Mouse (Mus musculus) hematopoietic stem cell, adult 5-6 weeks (primary cell): ENCODE data around the gene Mthfd1. TPM values are rescaled to one million over a fixed set of nuclear protein-coding genes. Genes with fewer than 3 reads are reported as not detected.
A peak's percentile ranks its signal among the peaks of the same experiment; 100 is the strongest.

ENCODE experiments used
- ATAC-seq, 2 experiments: fragments of 125-278 bp in 1 of 2; replicated peaks in 1 of 2; 2 replicates each; pipeline ENCODE4 v1.8.0; 2016 to 2017; ENCODE audit warnings: inconsistent platforms in 2 of 2, mild to moderate bottlenecking in 2 of 2, moderate number of reproducible peaks in 2 of 2, low read depth in 1 of 2, moderate TSS enrichment in 1 of 2; ENCODE audit not compliant: low FRiP score in 2 of 2, poor library complexity in 2 of 2, severe bottlenecking in 2 of 2, insufficient read depth in 1 of 2, low TSS enrichment in 1 of 2
- total RNA-seq: library from RNA; stranded (forward); fragments of 172-1452, 232-1000 nt; gene quantifications from 2 replicates; pipeline ENCODE4 v1.2.3, GENCODE M21; 2017

The Mthfd1 gene
- total RNA-seq, 1 experiment from 2014 or later: 164 TPM

GRCm38 (mm10) chr12:76256114-76256843, 1.2 kb downstream of the Mthfd1 start:
- no peak for ATAC-seq

DNA sequence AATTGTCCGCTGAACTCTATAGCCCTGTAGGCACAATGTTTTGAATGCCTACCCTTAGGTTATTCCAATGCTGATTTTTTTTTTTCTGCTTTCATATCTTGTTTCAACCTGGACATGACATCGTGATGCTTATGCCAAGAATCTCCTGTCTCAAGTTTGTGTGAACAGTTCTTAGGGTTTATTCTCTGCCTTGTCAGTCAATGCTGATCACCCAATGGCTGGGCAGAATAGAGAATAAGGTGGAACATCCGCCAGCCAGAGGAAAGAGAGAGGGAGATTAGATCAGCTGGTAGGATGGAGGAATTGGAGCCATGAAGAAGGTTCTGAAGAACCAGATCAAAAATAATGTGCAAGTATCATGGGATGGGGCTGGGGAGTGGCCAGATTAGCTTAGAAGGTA, 5.6 kb downstream of the Mthfd1 start:
- ATAC-seq: no peak

GRCm38 (mm10) chr12:76261556-76261955, 6.5 kb downstream of the Mthfd1 start:
- ATAC-seq: no peak

GRCm38 (mm10) chr12:76262918-76263317, 7.8 kb downstream of the Mthfd1 start:
- ATAC-seq: no peak

- no peak for ATAC-seq
Observed at GRCm38 (mm10) chr12:76263876-76264275, 8.8 kb downstream of the Mthfd1 start.

- ATAC-seq: no peak
Observed at GRCm38 (mm10) chr12:76264325-76264965, 9.3 kb downstream of the Mthfd1 start.

- ATAC-seq: no peak
Observed at GRCm38 (mm10) chr12:76265001-76265400, 9.9 kb downstream of the Mthfd1 start.

DNA sequence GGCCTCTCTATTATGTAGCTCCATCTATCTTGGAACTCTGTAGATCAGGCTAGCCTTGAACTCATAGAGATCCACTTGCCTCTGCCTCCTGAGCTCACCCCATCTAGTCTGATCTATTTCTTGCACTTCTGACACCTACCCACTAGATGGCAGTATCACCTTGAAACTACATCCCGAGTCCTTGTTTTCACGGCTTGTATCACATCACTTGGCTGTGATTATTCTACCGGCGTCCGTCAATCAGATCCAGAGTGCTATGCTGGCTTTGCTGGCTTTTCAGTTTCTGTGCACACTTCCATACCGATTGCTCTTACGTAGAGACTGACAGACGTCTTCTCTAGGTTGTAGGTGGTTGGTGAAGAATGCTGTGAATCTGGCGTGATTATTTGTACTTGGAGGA, 11.8 kb downstream of the Mthfd1 start:
- ATAC-seq: peak; percentile 37 to 52; a peak in 2 of 4 replicates

DNA sequence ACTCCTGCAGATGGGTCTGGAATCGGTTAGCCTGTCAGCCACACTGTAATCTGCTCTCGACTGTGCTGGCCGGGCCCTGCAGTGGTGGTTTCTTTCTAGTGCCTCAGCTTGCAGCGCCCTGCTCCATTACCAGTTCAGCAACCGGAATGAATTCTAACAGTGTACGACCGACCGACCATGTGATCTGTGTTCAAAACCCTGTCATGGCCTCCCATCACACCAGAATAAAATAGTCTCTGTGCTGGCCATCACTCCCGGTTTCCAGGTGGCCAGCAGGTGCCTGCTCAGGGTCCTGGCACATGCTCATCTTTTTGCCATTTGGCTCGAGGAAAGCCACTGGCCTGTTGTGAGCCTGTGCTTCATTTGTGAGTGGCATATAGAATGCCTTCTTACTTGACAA, 13.6 kb downstream of the Mthfd1 start:
- ATAC-seq: no peak

- no peak for ATAC-seq
Observed at GRCm38 (mm10) chr12:76269196-76269595, 14.1 kb downstream of the Mthfd1 start.

DNA sequence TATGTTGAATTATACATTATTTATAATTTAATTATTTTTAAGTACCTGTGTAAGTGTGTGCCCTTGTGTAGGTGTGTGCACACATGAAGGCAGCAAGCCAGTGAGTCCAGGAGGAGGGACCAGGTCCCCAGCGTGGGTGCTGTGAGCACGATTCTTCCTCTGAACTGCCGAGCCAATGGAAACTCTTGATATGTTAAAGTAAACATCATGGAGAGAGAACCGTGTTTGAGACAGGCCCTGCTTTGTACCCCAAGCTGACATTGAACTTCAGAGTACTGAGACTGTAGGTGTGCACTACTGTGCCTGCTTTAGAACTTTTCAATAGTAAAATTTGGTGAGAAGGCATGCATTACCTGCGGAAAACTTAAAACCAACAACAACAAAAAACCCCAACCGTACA, 16.4 kb downstream of the Mthfd1 start:
- no peak for ATAC-seq

DNA sequence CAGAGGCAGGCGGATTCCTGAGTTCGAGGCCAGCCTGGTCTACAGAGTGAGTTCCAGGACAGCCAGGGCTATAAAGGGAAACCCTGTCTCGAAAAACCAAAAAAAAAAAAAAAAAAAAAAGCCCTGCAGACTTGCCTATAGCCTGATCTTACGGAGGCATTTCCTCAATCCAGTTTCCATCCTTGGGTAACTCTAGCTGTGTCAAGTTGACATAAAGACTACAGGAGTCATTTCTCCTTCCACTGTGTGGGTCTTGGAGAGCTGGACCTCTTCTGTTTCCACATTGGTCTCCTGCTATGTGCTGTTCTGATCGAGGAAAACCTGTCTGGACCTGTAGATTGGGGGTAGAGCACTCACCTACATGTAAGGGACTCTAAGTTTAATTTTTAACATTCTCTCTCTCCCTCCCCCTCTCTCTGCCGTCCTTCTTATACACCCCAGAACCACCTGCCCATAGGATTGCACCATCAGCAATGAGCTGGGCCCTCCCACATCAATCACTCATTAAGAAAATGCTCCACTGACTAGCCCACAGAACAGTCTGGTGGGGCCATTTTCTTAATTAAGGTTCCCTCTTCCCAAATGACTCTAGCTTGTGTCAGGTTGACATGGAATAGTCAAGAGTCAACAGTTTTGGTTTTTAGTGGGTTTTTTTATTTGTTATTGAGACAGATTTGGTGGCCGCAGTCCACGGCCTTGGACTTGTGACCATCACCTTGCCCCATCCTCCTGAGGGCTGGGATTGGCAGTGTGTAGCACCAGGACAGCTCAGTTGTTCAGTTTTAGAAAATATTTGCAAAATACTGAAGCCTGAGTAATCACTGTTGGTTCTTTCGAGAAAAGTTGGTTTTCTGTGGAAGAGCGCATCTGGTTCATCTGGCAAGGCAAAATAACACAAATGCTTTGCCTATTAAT, 17.8 kb downstream of the Mthfd1 start:
- no peak for ATAC-seq

GRCm38 (mm10) chr12:76278209-76278608, 23.1 kb downstream of the Mthfd1 start:
- no peak for ATAC-seq

- no peak for ATAC-seq
Observed at GRCm38 (mm10) chr12:76280556-76280955, 25.5 kb downstream of the Mthfd1 start.

DNA sequence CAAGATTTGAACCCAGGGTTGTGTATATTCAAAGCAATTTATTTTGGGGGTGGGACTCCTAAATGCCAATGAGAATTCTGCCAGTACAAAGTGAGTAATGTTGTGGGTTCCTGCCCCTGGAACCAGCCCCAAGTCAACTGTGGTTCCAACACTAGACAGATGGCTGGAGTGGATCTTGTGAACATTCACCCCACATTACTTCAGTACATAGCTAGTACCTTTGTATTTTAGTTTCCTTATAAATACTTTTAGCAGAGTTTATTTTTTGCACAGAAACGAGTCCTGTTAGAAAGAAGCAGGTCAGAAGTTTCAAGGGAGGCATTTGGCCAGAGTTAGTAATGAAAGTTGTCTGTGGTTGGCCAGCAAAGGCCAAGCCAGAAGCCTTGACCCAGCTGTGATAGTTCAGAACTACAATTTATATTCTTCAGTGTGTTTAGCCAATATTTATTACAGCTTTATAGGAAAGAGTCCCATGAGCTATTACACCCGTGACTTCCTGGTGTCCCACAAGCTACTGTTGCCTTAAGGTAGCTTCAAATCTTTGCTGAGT, 26.1 kb downstream of the Mthfd1 start:
- no peak for ATAC-seq

GRCm38 (mm10) chr12:76282132-76282531, 27.0 kb downstream of the Mthfd1 start:
- ATAC-seq: no peak

GRCm38 (mm10) chr12:76282532-76283173, 27.6 kb downstream of the Mthfd1 start:
- ATAC-seq: no peak
